Mouse (Mus musculus) monocyte, adult 2 months (primary cell): ENCODE measurements around the gene Tmod1.

ENCODE experiments used
- DNase-seq, 2 experiments: peaks; one replicate each; pipeline ENCODE4 v3.0.0; 2022; ENCODE audit warnings: low spot score in 2 of 2, low read depth in 1 of 2

Gene Tmod1

DNA sequence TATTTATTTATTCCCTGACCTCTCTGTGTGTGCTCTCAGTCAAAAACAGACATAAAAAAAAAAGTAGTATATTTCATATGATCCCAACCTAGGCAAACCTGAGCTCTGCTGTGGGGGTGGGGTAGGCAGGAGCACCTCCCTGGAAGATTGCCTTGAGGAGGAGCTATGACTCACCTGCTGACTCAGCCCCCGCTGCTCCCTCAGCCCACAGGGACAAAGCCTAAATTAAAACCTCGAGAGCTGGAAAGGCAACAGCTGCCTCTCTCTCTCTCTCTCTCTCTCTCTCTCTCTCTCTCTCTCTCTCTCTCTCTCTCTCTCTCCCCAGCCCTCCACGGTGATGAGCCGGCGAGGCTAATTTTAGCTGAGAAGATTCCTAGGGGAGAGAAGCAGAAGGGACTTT is 49.1 kb downstream of the Tmod1 start:
- no peak for DNase-seq

DNA sequence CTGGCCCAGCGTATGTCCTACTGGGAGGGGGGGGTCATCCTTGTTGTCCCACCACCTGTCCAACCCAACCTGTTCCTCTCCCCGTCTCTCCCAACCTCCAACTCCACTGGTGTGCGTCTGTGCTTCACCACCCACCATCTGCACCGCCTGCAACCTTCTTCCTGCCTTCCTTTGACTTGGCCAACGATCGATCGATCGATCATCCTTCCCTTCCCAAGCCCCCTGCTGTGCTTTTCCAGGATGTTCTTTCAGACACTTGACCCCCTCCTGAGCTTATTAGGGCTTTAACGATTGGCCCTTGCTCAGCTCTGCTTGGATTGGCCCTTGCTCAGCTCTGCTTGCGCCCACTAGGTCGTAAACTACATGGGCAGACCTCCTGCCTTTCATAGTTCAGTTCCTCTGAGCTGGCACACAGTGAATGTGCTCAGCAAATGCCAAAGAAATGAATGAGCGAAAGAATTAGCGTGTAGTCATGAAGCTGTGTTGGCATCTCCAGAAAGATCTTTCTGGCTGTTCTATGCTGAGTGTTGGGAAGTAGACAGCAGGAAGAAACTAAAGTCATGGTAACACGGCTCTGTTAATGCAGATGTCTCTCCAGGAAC is 50.9 kb downstream of the Tmod1 start:
- no peak for DNase-seq

DNA sequence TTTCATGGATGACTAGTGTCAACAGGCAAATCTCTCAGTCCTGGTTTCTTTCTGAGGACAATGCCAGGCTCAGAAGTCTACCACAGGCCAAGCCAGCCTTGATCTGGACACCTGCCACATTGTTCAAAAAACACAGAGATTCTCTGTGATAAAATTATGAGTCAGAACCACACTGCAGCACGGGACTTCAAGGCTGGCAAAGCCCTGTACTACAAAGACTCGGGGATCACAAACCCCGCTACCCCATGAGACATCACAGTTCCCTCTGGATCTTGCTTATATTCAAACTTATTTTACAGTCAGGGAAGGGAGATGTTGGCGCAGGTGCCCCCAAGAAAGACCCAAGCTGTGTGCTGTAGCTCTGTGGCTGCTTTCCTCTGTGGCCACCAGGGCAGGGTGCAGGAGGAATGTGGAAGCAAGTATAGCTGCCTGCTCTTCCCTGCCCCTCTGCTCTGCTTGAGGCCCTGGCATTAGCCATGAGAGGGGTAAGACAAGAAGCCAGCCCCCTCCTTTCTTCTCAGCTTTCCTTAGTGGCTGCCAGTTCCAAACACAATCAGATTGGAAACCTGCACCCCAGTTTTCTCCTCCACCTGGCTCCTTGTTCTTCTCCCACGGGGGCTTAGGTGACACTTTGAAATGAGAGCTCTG is 53.8 kb downstream of the Tmod1 start:
- no peak for DNase-seq

DNA sequence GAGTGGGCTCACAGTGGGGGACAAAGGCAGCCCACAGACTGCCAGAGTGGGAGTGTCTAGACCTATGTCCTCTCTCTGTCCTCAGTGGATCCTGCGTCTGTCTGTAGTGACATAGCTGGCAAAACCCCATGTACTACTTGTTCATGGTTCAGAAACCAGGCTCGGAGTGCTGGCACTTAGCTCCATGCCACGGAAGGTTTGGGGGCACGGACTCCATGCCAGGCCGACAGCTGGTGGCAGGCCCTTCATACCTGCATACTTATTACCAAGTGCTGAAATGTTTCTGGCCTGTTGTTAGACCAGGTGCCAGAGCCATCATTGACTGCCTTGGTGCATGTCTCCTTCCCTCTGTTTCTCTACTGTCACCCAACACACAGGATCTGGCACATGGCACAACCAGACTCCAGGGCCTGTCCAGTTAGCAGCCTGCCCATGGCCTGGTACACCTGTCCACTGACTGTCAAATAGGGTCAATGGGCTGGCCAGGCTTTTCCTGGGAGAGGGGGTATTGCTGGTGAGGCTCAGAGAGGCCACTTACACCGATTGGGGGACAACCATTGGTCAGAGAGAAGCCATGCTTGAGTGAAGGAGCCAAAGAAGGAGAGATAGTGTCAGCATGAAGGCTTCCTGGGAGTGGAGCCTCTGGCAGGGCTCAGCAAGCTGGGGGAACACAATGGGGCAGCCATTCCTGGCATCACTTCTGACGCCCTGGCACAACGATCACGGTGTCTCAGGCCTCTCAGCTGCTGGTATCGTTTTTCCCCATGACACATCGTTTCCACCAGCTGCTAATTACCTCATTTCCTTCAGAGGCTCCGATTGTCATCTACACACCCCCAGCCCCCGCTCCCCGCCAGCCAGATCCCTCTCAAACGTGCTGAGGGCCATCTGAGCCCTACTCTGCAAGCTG is 56.4 kb downstream of the Tmod1 start:
- DNase-seq = no peak

DNA sequence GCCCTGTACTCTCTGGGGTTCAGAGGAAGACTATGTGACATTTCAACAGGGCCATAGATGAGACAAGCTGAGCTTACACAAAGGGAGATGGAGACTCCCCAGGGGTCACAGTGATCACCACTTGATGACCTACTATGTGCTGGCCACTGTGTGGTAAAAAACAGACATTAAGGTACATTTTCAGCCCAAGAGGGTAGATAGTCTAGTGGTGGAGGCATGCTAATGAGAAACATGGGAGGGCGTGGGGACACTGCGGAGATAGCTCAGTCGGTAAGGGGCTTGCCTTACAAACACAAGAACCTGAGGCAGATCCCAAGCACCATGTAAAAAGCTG is 57.1 kb downstream of the Tmod1 start:
- no peak for DNase-seq

DNA sequence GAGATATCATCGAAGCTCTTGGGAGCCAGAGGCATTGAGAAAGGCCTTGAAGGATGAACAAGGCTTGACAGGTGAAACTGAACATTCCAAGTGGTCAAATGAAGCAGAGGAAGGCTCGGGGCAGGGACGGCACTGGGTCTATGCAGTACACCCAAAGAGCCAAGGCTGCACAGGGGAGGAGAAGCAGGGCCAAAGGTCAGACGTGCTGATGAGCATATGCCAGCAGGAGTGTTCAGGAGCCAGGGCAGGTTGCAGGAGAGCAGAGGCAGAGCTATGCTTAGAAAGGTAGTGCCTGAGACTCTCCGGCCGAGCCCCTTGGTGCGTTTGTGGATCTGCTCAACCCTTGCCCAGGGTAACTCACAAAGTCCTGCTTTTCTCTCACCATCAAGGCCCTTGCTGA is 57.8 kb downstream of the Tmod1 start:
- no peak for DNase-seq

DNA sequence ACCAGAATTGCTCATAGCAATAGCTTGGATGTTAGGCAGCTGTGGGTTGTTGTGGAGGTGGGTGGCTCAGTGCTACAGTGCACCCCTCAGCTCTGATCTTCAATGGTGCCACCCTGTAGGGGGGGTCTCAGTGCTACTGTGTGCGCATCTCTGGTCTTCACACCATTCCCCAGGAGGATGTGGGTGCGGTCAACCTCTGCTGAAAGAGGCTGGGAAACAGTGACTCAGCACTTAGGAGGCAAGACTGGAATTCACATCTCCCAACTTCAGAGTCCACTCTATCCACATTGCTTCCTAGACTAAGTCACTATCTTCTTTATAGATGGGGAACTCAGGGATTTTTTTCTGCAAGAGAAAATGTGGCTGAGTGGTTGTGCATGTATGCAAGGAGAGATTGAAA is 58.9 kb downstream of the Tmod1 start:
- no peak for DNase-seq

DNA sequence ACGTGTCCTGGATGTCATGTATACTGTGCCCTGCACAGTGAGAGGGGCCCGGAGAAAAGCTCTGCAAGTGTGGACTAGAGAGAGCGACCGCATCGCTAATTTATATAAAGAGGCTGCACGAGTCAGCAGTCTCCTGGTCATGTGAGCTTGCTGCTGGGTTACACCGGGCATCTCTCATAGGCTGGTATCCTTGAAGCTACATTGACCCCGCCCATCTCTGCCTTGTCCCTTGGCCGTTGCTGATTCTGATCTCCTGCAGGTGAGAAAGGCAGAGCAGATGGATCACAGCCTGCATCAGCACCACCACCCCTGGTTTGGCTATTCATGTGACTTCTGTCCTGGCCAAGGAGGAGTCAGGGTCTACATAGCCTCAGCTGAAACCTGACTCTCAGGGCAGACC is 60.4 kb downstream of the Tmod1 start:
- no peak for DNase-seq

DNA sequence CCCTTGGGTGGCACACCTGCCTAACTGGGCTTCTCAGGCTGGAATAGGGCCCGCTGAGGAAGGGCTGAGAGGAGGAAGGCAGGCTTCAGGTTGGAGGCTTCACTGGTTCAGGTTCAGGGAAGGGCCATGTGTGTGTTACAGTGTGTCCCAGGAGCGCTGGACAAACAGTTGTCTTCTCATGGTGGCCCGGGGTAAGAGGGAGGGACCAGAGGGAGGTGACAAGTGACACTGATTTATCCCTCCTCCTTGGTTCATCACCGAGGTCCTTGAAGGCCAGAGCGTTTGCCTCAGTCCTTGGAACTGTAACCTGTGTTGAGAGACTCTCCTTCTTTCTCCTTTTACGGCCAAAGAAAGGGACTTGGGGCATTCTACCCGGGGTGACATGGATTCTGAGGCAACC is 61.8 kb downstream of the Tmod1 start:
- DNase-seq = no peak

DNA sequence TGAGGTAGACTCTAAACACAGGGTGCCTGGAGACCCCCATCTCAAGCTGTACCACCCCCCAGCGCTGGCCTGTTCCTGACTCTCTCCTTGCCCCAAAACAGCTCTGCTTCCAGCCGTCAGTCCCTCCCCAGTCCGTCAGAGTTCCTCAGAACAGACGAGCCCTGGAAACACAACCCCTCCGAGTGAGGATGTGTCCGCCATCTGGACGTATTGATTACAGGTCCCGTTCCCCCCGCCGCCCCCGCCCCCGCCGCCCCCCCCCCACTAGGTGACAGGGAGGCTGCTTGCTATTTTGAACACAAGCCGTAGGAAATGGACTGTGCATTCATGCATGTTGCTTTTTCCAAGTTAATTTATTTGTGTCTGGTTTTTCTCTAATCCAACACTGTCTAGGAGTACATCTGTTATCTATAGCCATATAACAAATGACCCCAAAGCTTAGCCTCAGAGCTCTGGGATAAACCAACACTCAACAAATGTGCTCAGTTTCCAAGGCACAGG is 62.5 kb downstream of the Tmod1 start:
- no peak for DNase-seq

DNA sequence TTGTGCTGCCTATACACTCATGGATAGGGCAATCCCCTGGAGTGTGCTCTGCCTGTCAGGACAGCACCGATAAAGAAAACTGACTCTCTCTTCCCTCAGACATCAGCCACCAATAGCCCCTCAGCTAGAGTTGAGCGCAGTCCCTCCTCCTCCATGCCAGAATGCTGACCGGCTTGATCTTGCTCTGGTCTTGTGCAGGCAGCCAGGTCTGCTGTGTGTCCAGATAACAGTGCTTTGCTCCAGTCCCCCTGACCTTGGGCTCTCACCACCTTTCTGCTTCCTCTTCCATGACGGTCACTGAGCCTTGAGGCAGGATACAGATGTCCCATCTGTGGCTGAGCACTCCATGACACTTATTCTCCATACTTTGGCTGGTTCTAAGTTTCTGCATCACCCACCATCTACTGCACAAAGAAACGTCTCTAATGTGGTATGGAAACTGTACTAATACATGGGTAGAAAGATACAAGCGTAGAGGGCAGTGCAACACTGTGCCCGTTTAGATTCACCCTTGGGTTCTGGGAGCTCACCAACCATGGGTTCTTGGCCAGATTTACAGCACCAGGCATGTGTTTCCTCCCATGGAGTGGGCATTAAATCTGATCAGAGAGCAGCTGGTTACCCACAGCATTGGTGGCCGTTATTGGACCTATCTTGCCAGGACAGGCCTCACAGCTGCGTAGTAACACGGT is 63.5 kb downstream of the Tmod1 start:
- DNase-seq = no peak

DNA sequence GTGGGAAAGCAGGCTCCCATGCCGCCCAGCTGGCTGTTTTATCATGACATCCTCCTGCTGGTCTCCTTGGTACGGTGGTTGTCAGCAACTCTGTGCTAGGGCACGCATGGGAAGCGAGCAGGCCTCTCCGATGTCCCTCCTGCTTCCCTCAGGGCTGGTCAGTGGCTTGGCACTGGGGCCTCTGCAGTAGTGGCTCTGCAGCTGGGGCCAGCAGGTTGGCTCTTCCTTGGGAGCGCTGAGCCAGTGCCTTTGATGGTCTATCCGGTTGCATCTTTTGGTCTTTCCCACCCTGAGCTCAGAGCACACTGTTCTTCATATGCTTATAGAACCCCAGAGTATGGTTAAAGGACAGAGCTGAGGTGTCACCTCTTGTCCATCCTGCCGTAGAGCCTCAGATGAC is 71.3 kb downstream of the Tmod1 start:
- no peak for DNase-seq

DNA sequence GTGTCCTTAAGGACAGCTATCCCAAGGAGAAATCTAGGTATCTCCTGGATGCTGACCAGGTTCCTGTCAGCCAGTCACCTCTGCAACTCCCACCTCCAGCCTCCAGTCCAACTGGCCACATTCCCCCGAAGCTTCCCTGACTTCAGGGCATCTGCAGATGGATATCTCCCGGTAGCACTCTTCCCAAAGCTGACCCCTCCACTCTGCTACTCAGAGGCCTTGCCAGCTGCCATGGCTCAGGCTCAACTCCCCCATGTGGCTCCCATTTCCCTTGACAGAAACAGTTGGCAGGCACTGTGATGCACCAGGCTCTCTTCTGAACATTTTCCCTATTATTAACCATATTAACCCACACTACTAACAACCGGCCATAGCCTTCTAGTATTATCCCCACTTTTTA is 72.6 kb downstream of the Tmod1 start:
- DNase-seq = no peak

DNA sequence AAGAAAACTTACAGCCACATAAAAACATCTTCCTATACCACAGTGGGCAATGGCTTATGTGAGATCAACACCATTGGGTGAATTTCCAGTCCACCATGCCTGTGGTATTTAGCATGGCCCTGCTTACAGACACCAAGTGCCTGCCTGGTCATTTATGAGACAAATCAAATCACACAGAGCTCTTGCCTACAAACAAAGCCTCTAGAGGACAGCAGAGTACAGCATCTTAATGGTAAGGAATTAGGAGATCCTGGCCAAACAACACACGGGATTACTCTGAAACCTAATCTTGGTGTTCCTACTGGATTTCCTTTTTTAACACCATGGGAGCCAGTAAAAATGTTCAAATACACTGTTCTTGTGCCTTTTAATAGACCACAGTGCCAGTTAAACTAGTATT is 76.6 kb downstream of the Tmod1 start:
- no peak for DNase-seq

DNA sequence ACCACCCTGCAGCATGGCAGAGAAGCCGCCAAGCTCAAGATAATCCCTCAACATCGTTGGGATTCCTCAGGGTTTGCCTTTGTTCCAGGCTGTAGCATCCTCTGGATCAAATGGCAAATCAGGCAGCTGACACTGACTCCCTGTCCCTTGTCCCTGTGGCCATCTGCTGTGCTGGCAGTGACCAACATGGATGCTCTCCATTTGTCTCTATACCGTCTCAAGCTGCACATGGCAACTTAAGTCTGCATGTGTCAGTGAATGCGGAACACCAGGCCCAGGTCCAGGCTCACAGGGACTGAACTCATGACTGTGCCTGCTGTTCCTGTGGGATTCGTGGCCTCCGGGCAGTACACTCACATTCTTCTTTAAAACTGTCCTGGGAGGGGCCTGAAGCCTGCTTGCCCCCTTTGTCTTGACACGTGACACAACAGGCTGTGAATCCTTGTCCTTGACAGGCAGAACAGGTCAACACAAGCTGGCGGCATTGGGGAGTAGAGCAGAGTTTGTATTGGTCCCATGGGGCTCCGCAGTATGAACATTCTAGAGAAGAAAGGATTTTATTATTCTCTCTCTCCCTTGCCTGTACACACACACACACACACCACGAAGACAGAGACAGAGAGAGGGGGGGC is 77.9 kb downstream of the Tmod1 start:
- DNase-seq = no peak

DNA sequence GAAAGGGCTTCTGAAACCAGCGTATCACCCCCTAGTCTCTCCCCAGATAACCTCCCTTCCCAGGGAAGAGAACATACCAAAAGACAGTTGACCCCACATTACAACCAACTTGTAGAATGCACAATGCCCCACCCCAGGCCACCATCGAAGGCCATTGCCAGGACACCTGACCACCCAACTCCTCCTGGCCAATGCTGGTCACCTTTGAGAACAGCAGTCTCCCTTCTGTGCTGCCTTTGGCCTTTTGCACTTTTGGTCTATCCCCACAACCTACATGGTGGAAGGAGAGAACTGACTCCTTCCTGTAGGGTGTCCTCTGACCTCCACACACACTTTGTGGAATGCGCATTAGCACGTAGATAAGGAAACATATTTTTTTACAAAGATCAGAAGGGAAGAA is 78.8 kb downstream of the Tmod1 start:
- no peak for DNase-seq

DNA sequence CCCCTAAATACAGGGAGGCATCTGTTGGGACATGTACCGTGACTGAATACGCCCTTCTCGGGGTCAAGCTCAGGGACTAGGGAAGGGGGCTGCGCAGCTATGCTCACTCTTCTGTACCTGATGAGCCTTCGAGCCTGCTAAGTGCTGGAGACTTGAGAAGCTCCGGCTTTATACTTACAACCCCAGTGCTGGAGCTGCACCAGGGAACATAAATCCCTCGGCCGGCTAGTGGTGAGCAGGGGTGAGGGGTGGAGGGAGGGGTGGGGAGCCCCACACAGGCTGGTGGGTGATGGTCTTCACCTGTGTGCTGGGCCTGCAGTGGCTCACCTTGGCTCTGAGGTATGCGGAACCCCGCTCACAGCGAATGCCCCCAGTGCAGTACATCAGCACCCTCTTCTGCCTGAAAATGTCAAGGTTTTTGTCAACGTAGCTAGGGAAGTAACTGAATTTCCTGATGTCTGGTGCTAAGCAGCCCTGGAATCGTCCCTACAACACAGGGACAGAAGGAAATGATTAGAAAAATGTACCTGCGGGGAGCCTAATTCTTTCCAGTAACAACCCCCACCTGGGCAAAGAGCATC is 80.9 kb downstream of the Tmod1 start:
- no peak for DNase-seq

DNA sequence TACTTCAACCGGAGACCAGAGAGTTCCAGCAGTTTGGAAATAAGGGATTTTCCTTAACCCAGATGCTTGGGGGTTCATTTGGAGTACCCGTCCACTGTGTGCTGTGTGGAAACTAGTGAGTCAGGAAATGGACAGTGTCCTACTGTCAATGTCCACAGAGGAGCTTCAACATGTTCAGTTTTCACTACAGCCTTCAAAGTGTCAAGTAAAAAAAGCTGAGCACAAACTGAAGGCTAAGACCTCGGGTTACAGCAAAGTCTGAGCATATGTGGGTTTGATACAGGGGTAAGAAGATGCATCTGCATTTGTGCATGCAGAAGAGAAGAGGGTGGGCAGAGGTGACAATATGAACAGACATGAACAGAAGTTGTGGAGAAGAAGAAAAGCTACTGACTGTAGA is 82.0 kb downstream of the Tmod1 start:
- DNase-seq = no peak

DNA sequence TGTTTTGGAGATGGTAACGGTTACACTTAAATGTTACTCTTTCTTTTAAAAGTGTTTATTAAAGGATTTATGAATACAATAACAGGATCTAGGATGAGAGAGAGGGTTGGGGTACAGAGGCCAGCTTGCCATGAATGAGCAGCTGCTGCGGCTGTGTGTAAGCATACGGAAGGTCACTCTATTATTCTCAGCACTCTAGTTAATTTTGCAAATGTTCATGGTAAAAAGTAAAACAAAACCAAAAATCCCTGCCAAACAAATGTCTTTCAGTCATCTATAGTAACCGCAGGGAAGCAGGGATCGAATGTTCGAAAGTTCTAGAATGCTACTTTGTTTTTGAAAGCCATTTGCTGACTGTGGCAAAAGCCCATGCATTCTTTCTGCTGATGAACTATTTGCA is 84.6 kb downstream of the Tmod1 start:
- no peak for DNase-seq

DNA sequence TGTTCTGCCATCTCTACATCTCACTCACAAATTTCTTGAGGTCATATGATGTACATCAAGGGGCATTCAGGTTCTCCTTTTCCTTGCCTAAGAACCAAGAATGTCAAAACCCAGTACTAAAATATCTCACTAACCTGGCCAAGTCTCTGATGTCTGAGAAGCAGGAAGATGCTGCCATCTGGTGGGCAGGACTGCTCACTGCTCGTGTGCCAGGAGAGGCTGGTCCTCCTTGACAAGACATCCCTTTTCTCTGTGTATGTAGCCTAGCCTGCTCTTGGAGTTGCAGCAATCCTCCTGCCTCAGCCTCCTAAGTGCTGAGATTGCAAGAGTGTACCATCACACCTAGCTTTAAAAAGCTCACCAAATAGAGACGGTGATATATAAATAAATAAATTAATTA is 87.8 kb downstream of the Tmod1 start:
- peak in 1 of 2 experiments; percentile 19 for DNase-seq
